Mouse (Mus musculus) kidney, postnatal 25 days (tissue): Measurements from ENCODE around the gene Nub1.
"Not testable (repeated sequence)": the region's sequence is repeated elsewhere in the genome, so short reads cannot be mapped to it uniquely, and the experiment has no call there.

Experiments used
- DNase-seq, 2 experiments: peaks; one replicate each; pipeline ENCODE4 v3.0.0; 2021; ENCODE audit warnings: mixed read lengths in 2 of 2

Nub1 gene

GRCm38 (mm10) chr5:24685366-24686093, at the start of gene Nub1:
Gene Nub1, plus strand, starts transcription at chr5:24685532.
- DNase-seq, result peak; percentile 99

GRCm38 (mm10) chr5:24636987-24637386, 48.3 kb upstream of the Nub1 start:
- DNase-seq, result peak in 1 of 2 experiments; percentile 29

- no peak for DNase-seq
Measured at GRCm38 (mm10) chr5:24638131-24638530, 47.2 kb upstream of the Nub1 start.

GRCm38 (mm10) chr5:24639081-24639480, 46.3 kb upstream of the Nub1 start:
- no peak for DNase-seq

- no peak for DNase-seq
Measured at GRCm38 (mm10) chr5:24645454-24645853, 39.9 kb upstream of the Nub1 start.

- DNase-seq, result no peak
Measured at GRCm38 (mm10) chr5:24649231-24649630, 36.1 kb upstream of the Nub1 start.

GRCm38 (mm10) chr5:24649701-24650100, 35.6 kb upstream of the Nub1 start:
- DNase-seq, result no peak

GRCm38 (mm10) chr5:24651356-24651755, 34.0 kb upstream of the Nub1 start:
- no peak for DNase-seq

- DNase-seq, result peak; percentile 81 to 82
Measured at GRCm38 (mm10) chr5:24651768-24652752, 33.3 kb upstream of the Nub1 start.

- no peak for DNase-seq
Measured at GRCm38 (mm10) chr5:24652780-24653179, 32.6 kb upstream of the Nub1 start.

GRCm38 (mm10) chr5:24654491-24654890, 30.8 kb upstream of the Nub1 start:
- DNase-seq, result no peak

GRCm38 (mm10) chr5:24657113-24657512, 28.2 kb upstream of the Nub1 start:
- DNase-seq, result no peak

- no peak for DNase-seq
Measured at GRCm38 (mm10) chr5:24659708-24660423, 25.5 kb upstream of the Nub1 start.

- no peak for DNase-seq
Measured at GRCm38 (mm10) chr5:24661457-24661856, 23.9 kb upstream of the Nub1 start.

GRCm38 (mm10) chr5:24674238-24674637, 11.1 kb upstream of the Nub1 start:
- DNase-seq, result peak; percentile 72 to 89

- DNase-seq, result no peak
Measured at GRCm38 (mm10) chr5:24681436-24681835, 3.9 kb upstream of the Nub1 start.

GRCm38 (mm10) chr5:24684578-24685365, 560 bp upstream of the Nub1 start:
- peak in 1 of 2 experiments; percentile 32 for DNase-seq

GRCm38 (mm10) chr5:24686176-24686575, 844 bp downstream of the Nub1 start:
- no peak for DNase-seq

GRCm38 (mm10) chr5:24686671-24687420, 1.5 kb downstream of the Nub1 start:
- DNase-seq, result not testable (repeated sequence)

- DNase-seq, result no peak
Measured at GRCm38 (mm10) chr5:24687696-24688095, 2.4 kb downstream of the Nub1 start.

GRCm38 (mm10) chr5:24696704-24697103, 11.4 kb downstream of the Nub1 start:
- DNase-seq, result peak in 1 of 2 experiments; percentile 27
